Mouse (Mus musculus): ENCODE data around the gene Grm1. TPM values are rescaled to one million over a fixed set of nuclear protein-coding genes. Genes with fewer than 3 reads are reported as not detected.

Grm1 gene
- total and polyA plus RNA-seq, 3 experiments = not detected

DNA sequence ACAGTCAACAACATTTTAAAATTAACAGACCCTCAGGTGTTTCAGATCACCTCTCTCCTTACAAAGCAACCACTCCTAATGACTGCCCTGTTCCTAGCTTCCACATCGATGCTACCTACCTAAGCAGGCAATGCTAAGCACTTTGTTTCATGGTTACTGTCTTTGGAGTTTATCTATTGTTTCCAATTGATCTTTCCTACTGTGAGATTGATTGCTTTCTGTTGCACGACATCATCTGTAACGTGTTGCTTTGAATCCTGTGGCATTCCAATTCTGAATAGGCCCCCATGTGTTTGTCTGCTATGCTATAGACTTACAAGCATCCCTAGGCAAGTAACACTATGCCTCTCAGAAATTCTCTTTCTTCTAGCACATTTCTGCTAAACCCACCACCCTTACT lies 90.4 kb downstream of the Grm1 start:
- Histone ChIP-seq H3K27ac (ENCODE audit: insufficient read depth, low read depth) (no peak overlapping the region), H3K36me3 (replicated peaks in 1 of 2; ENCODE audit: control insufficient read depth in 1 of 2, insufficient read depth in 1 of 2, low read length in 1 of 2) (no peaks in the 10 kb centered on the region), H3K27me3 (replicated peaks) (no peaks in the 10 kb centered on the region), H3K9me3 (replicated peaks; ENCODE audit: low read length) (no peaks in the 10 kb centered on the region), H3K4me3 (replicated peaks in 1 of 3; ENCODE audit: low read depth in 2 of 3, low read length in 2 of 3, poor library complexity in 1 of 3) (no peak overlapping the region), H3K4me2 (ENCODE audit: insufficient read depth, low read depth, poor library complexity, severe bottlenecking) (no peak overlapping the region), H3K4me1 (ENCODE audit: control insufficient read depth in 1 of 2, insufficient read depth in 2 of 2) (no peaks in the 10 kb centered on the region), H3K79me2 (replicated peaks; ENCODE audit: control insufficient read depth, extremely low read depth, insufficient read depth, poor library complexity, severe bottlenecking) (no peaks in the 10 kb centered on the region), H3K9ac (ENCODE audit: insufficient read depth, low read depth) (no peak overlapping the region)
- TF ChIP-seq SMC3 (IDR thresholded peaks at IDR 0.05; ENCODE audit: low read depth, low read length) = no peak
- no peak for TF ChIP-seq GABPA (IDR thresholded peaks at IDR 0.05; ENCODE audit: insufficient replicate concordance, low read depth, low read length)
- TF ChIP-seq USF2 (conservative IDR thresholded peaks at IDR 0.05; ENCODE audit: low read depth, low read length) = no peak
- TF ChIP-seq BHLHE40 (IDR thresholded peaks at IDR 0.05; ENCODE audit: low read depth, low read length) = no peak
- TF ChIP-seq ELF1 (IDR thresholded peaks at IDR 0.05; ENCODE audit: low read depth, low read length) = no peak
- no peak for TF ChIP-seq ZC3H11A (IDR thresholded peaks at IDR 0.05; ENCODE audit: low read depth, low read length)
- no peak for TF ChIP-seq KAT2A (IDR thresholded peaks at IDR 0.05; ENCODE audit: insufficient replicate concordance, low read length)
- TF ChIP-seq CHD1 (IDR thresholded peaks at IDR 0.05; ENCODE audit: low read depth, low read length) = no peak
- TF ChIP-seq TBP (conservative IDR thresholded peaks at IDR 0.05; ENCODE audit: low read depth, low read length) = no peak
- no peak for TF ChIP-seq MAZ (IDR thresholded peaks at IDR 0.05; ENCODE audit: low read depth, low read length)
- TF ChIP-seq ZKSCAN1 (IDR thresholded peaks at IDR 0.05; ENCODE audit: borderline replicate concordance, low read depth, low read length) = no peak
- no peak for TF ChIP-seq EP300 (IDR thresholded peaks at IDR 0.05; ENCODE audit: low read length)
- dilution Hi-C loops (cut with MboI; ENCODE audit: extremely low pct_ligation_motif_present, extremely low pct_unique_long_range_greater_than_20kb, low sequenced_read_pairs) = no loop called here
- in situ Hi-C loops (cut with MboI; ENCODE audit: low pct_ligation_motif_present, low pct_unique_long_range_greater_than_20kb, low sequenced_read_pairs) = no loop called here
- DNase-seq (ENCODE audit: extremely low read depth) = no peak

DNA sequence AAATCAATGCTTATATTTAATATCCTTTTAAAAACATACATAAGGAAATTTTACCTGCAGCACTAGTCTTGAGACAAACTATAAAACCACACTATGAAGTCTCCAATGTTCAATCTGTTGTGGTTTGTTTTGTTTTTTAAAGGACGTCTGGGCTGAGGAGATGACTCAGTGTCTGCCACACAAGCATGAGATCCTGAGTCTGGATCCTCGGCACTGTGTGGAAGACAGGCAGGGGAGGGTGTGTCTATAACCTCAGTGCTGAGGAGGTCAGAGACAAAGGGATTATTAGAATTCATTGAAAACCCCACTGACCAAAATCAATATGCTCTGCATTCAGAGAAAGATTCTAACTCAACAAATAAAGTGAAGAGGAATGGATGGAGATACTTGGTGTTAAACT lies 110.8 kb downstream of the Grm1 start:
- no peak overlapping the region for H3K4me3 ChIP-seq (replicated peaks in 1 of 3; ENCODE audit: low read depth in 2 of 3, low read length in 2 of 3, poor library complexity in 1 of 3)

GRCm38 (mm10) chr10:10964490-10965150 lies 117.5 kb downstream of the Grm1 start:
- TF ChIP-seq E2F4 (IDR thresholded peaks at IDR 0.05; ENCODE audit: insufficient replicate concordance, low read depth, low read length) (no peak), MEF2A (IDR thresholded peaks at IDR 0.05; ENCODE audit: borderline replicate concordance, low read depth, low read length) (no peak), ETS1 (conservative IDR thresholded peaks at IDR 0.05; ENCODE audit: low read depth, low read length) (no peak), MAZ (IDR thresholded peaks at IDR 0.05; ENCODE audit: low read depth, low read length) (no peak), IRF4 (IDR thresholded peaks at IDR 0.05; ENCODE audit: low read depth, low read length) (no peak), POLR2A (IDR thresholded peaks at IDR 0.05; ENCODE audit: low read depth, low read length) (no peak), SIN3A (IDR thresholded peaks at IDR 0.05; ENCODE audit: low read length) (no peak), BHLHE40 (IDR thresholded peaks at IDR 0.05; ENCODE audit: low read depth, low read length) (no peak), MYC (IDR thresholded peaks at IDR 0.05; ENCODE audit: low read depth, low read length) (no peak), NELFE (IDR thresholded peaks at IDR 0.05; ENCODE audit: low read depth, low read length) (no peak), USF2 (conservative IDR thresholded peaks at IDR 0.05; ENCODE audit: low read depth, low read length) (no peak), ZKSCAN1 (IDR thresholded peaks at IDR 0.05; ENCODE audit: borderline replicate concordance, low read depth, low read length) (no peak), USF1 (IDR thresholded peaks at IDR 0.05; ENCODE audit: low read depth, low read length) (no peak), ZNF384 (IDR thresholded peaks at IDR 0.05; ENCODE audit: low read depth, low read length) (no peak)
- Histone ChIP-seq H3K27ac (ENCODE audit: insufficient read depth, low read depth) (no peak overlapping the region), H3K27me3 (replicated peaks) (no peaks in the 10 kb centered on the region), H3K9ac (ENCODE audit: insufficient read depth, low read depth) (no peak overlapping the region), H3K9me3 (replicated peaks; ENCODE audit: low read length) (no peaks in the 10 kb centered on the region), H3K4me2 (ENCODE audit: insufficient read depth, low read depth, poor library complexity, severe bottlenecking) (no peak overlapping the region), H3K79me2 (replicated peaks; ENCODE audit: control insufficient read depth, extremely low read depth, insufficient read depth, poor library complexity, severe bottlenecking) (no peaks in the 10 kb centered on the region), H3K36me3 (replicated peaks in 1 of 2; ENCODE audit: control insufficient read depth in 1 of 2, insufficient read depth in 1 of 2, low read length in 1 of 2) (no peaks in the 10 kb centered on the region), H3K4me3 (replicated peaks in 1 of 3; ENCODE audit: low read depth in 2 of 3, low read length in 2 of 3, poor library complexity in 1 of 3) (no peak overlapping the region), H3K4me1 (ENCODE audit: control insufficient read depth in 1 of 2, insufficient read depth in 2 of 2) (0 out of 4 replicates have a peak, but pooled peaks cover 0 to 2% of the 10 kb centered on the region in 2 experiments)
- no peak for DNase-seq (ENCODE audit: extremely low read depth)
- in situ Hi-C loops (cut with MboI; ENCODE audit: low pct_ligation_motif_present, low pct_unique_long_range_greater_than_20kb, low sequenced_read_pairs) (no loop called here), dilution Hi-C loops (cut with MboI; ENCODE audit: extremely low pct_ligation_motif_present, extremely low pct_unique_long_range_greater_than_20kb, low sequenced_read_pairs) (no loop called here)

More for the DNA sequence above, 110.8 kb downstream of the Grm1 start:
- no peaks in the 10 kb centered on the region for H3K36me3 ChIP-seq (replicated peaks in 1 of 2; ENCODE audit: control insufficient read depth in 1 of 2, insufficient read depth in 1 of 2, low read length in 1 of 2)
- H3K9me3 ChIP-seq (replicated peaks; ENCODE audit: low read length) = no peaks in the 10 kb centered on the region
- in situ Hi-C loops (cut with MboI; ENCODE audit: low pct_ligation_motif_present, low pct_unique_long_range_greater_than_20kb, low sequenced_read_pairs) (no loop called here), dilution Hi-C loops (cut with MboI; ENCODE audit: extremely low pct_ligation_motif_present, extremely low pct_unique_long_range_greater_than_20kb, low sequenced_read_pairs) (no loop called here)
- H3K4me2 ChIP-seq (ENCODE audit: insufficient read depth, low read depth, poor library complexity, severe bottlenecking) = no peak overlapping the region
- H3K27ac ChIP-seq (ENCODE audit: insufficient read depth, low read depth) = no peak overlapping the region
- no peak overlapping the region for H3K9ac ChIP-seq (ENCODE audit: insufficient read depth, low read depth)
- no peak for DNase-seq (ENCODE audit: extremely low read depth)
- no peaks in the 10 kb centered on the region for H3K79me2 ChIP-seq (replicated peaks; ENCODE audit: control insufficient read depth, extremely low read depth, insufficient read depth, poor library complexity, severe bottlenecking)
- no peaks in the 10 kb centered on the region for H3K4me1 ChIP-seq (ENCODE audit: control insufficient read depth in 1 of 2, insufficient read depth in 2 of 2)
- H3K27me3 ChIP-seq (replicated peaks) = no peaks in the 10 kb centered on the region
- no peak for TF ChIP-seq UBTF (IDR thresholded peaks at IDR 0.05; ENCODE audit: low read depth, low read length)
- no peak for TF ChIP-seq TBP (conservative IDR thresholded peaks at IDR 0.05; ENCODE audit: low read depth, low read length)
- no peak for TF ChIP-seq ZNF384 (IDR thresholded peaks at IDR 0.05; ENCODE audit: low read depth, low read length)
